Mouse (Mus musculus) T-helper 1 cell (primary cell): ENCODE data around the gene Olfr1271.
"Not testable (repeated sequence)": the region's sequence is repeated elsewhere in the genome, so short reads cannot be mapped to it uniquely, and the experiment has no call there.

Experiments
- in situ Hi-C: fragments of 300-600 bp; cut with MboI, MseI; formaldehyde crosslinking; loops from one replicate; pipeline ENCODE4 v1.15.1; 2025; ENCODE audit warnings: high pct_unique_total_duplicates

Gene Olfr1271

GRCm38 (mm10) chr2:90270932-90271331 lies at the start of gene Olfr1271:
Olfr1271 (minus strand) TSS chr2:90271032.
- in situ Hi-C loops: no loop called here

GRCm38 (mm10) chr2:90292741-90293140 lies 21.9 kb upstream of the Olfr1271 start, which contains the start of gene Olfr1272:
Olfr1272 (minus strand) TSS chr2:90292841.
- in situ Hi-C loops: no loop called here

GRCm38 (mm10) chr2:90257492-90257891 lies 13.3 kb downstream of the Olfr1271 start, which contains the start of gene Olfr142:
Olfr142 (minus strand) TSS chr2:90257592.
- in situ Hi-C loops: no loop called here

- in situ Hi-C loops: not testable (repeated sequence)
These were observed 46.4 kb downstream of the Olfr1271 start, which contains the start of gene Olfr1506 for GRCm38 (mm10) chr2:90224393-90224792. Olfr1506 (minus strand) TSS chr2:90224493.
